Mouse (Mus musculus) cortical plate, adult 2 months (tissue): ENCODE data around the gene Ubqln4.

ENCODE experiments used
- CTCF ChIP-seq: fragments of 200-500 bp; IDR thresholded peaks from 2 replicates; pipeline ENCODE4 v1.5.1; 2011; ENCODE audit warnings: mild to moderate bottlenecking, control low read depth, low read length; ENCODE audit not compliant: insufficient read depth; ENCODE audit errors: extremely low read depth
- POLR2A ChIP-seq: fragments of 200-500 bp; IDR thresholded peaks from 2 replicates; pipeline ENCODE4 v1.6.1; 2011; ENCODE audit warnings: mild to moderate bottlenecking, low read length, control low read depth; ENCODE audit not compliant: insufficient read depth; ENCODE audit errors: extremely low read depth

GRCm38 (mm10) chr3:88579454-88580117 lies 26.0 kb downstream of the Ubqln4 start:
- no peak for TF ChIP-seq CTCF
- peak; percentile 91 for TF ChIP-seq POLR2A
